Mouse (Mus musculus) liver, adult 2 months (tissue): Measurements from ENCODE around the gene Pcnx3.

Experiments
- CTCF ChIP-seq: fragments of 200-500 bp; IDR thresholded peaks from 2 replicates; pipeline ENCODE4 v1.5.1; 2011; ENCODE audit warnings: low read depth, low read length, control low read depth
- POLR2A ChIP-seq: fragments of 200-500 bp; IDR thresholded peaks from 2 replicates; pipeline ENCODE4 v1.6.1; 2011; ENCODE audit warnings: low read length, control low read depth; ENCODE audit not compliant: insufficient read depth; ENCODE audit errors: extremely low read depth

- TF ChIP-seq CTCF (no peak), POLR2A (no peak)
These were observed 2.3 kb downstream of the Pcnx3 start for GRCm38 (mm10) chr19:5686437-5686836.
